Mouse (Mus musculus): ENCODE data around the gene Dnajb5.

GRCm38 (mm10) chr4:42946733-42947290 lies 2.8 kb upstream of the Dnajb5 start:
- TF ChIP-seq CTCF (IDR thresholded peaks at IDR 0.05; ENCODE audit: low read depth, low read length) (no peak), POLR2A (IDR thresholded peaks at IDR 0.05; ENCODE audit: insufficient read depth, low read length) (no peak)

Data from ES-Bruce4 (cell line).